Mouse (Mus musculus): ENCODE data around the gene Ly86.

Gene Ly86

GRCm38 (mm10) chr13:37347871-37348595 lies 3.0 kb downstream of the Ly86 start:
- in situ Hi-C loops (cut with MboI, MseI), result no loop called here

- in situ Hi-C loops (cut with MboI, MseI), result no loop called here
Measured at GRCm38 (mm10) chr13:37349051-37349450, 4.0 kb downstream of the Ly86 start.

GRCm38 (mm10) chr13:37353016-37353415 lies 8.0 kb downstream of the Ly86 start:
- in situ Hi-C loops (cut with MboI, MseI), result no loop called here

GRCm38 (mm10) chr13:37353868-37354267 lies 8.9 kb downstream of the Ly86 start:
- in situ Hi-C loops (cut with MboI, MseI), result no loop called here

- in situ Hi-C loops (cut with MboI, MseI), result no loop called here
Measured at GRCm38 (mm10) chr13:37354432-37354831, 9.4 kb downstream of the Ly86 start.

- in situ Hi-C loops (cut with MboI, MseI), result no loop called here
Measured at GRCm38 (mm10) chr13:37355642-37356331, 10.8 kb downstream of the Ly86 start.

- in situ Hi-C loops (cut with MboI, MseI), result no loop called here
Measured at GRCm38 (mm10) chr13:37356549-37356948, 11.5 kb downstream of the Ly86 start.

- in situ Hi-C loops (cut with MboI, MseI), result no loop called here
Measured at GRCm38 (mm10) chr13:37358112-37358511, 13.1 kb downstream of the Ly86 start.

- in situ Hi-C loops (cut with MboI, MseI), result no loop called here
Measured at GRCm38 (mm10) chr13:37361249-37361648, 16.2 kb downstream of the Ly86 start.

- in situ Hi-C loops (cut with MboI, MseI), result no loop called here
Measured at GRCm38 (mm10) chr13:37364351-37364750, 19.3 kb downstream of the Ly86 start.

- in situ Hi-C loops (cut with MboI, MseI), result no loop called here
Measured at GRCm38 (mm10) chr13:37376411-37376810, 31.4 kb downstream of the Ly86 start.

GRCm38 (mm10) chr13:37388222-37389202 lies 43.5 kb downstream of the Ly86 start:
- in situ Hi-C loops (cut with MboI, MseI), result no loop called here

- in situ Hi-C loops (cut with MboI, MseI), result no loop called here
Measured at GRCm38 (mm10) chr13:37389296-37389695, 44.3 kb downstream of the Ly86 start.

- in situ Hi-C loops (cut with MboI, MseI), result no loop called here
Measured at GRCm38 (mm10) chr13:37398791-37399190, 53.8 kb downstream of the Ly86 start.

GRCm38 (mm10) chr13:37399340-37399739 lies 54.3 kb downstream of the Ly86 start:
- in situ Hi-C loops (cut with MboI, MseI), result no loop called here

GRCm38 (mm10) chr13:37402421-37402820 lies 57.4 kb downstream of the Ly86 start:
- in situ Hi-C loops (cut with MboI, MseI), result no loop called here

GRCm38 (mm10) chr13:37403708-37404107 lies 58.7 kb downstream of the Ly86 start:
- in situ Hi-C loops (cut with MboI, MseI), result no loop called here

GRCm38 (mm10) chr13:37415696-37416095 lies 70.7 kb downstream of the Ly86 start:
- in situ Hi-C loops (cut with MboI, MseI), result no loop called here

GRCm38 (mm10) chr13:37423416-37423815 lies 78.4 kb downstream of the Ly86 start:
- in situ Hi-C loops (cut with MboI, MseI), result no loop called here

GRCm38 (mm10) chr13:37424904-37425303 lies 79.9 kb downstream of the Ly86 start:
- in situ Hi-C loops (cut with MboI, MseI), result no loop called here

GRCm38 (mm10) chr13:37425406-37425805 lies 80.4 kb downstream of the Ly86 start:
- in situ Hi-C loops (cut with MboI, MseI), result no loop called here

Measured in T-helper 17 cell (primary cell).